Mouse (Mus musculus) embryonic facial prominence, embryonic 15.5 days (tissue): ENCODE measurements around the gene 4930469K13Rik. TPM values are rescaled to one million over a fixed set of nuclear protein-coding genes. Genes with fewer than 3 reads are reported as not detected.
"Not testable (repeated sequence)": the region's sequence is repeated elsewhere in the genome, so short reads cannot be mapped to it uniquely, and the experiment has no call there.

ENCODE experiments used
- ATAC-seq: fragments of 200-750 bp; cut with Nextera tagmentation; 2 replicates; pipeline ENCODE4 v1.8.0; 2017; ENCODE audit warnings: low read depth, moderate TSS enrichment; ENCODE audit not compliant: insufficient number of reproducible peaks, low FRiP score, low TSS enrichment
- H3K27ac ChIP-seq: fragments of 300-500 bp; sonication (generic); replicated peaks from 2 replicates; pipeline ENCODE4 v1.5.1; 2015; ENCODE audit warnings: mild to moderate bottlenecking, inconsistent platforms
- H3K27me3 ChIP-seq: fragments of 300-500 bp; sonication (generic); 2 replicates; pipeline ENCODE4 v1.6.1; 2015; ENCODE audit warnings: inconsistent platforms
- H3K36me3 ChIP-seq: fragments of 300-500 bp; sonication (generic); 2 replicates; pipeline ENCODE4 v1.6.1; 2015; ENCODE audit warnings: mild to moderate bottlenecking, inconsistent platforms
- H3K4me1 ChIP-seq: fragments of 300-500 bp; sonication (generic); 2 replicates; pipeline ENCODE4 v1.6.1; 2015; ENCODE audit warnings: inconsistent platforms
- H3K4me2 ChIP-seq: fragments of 300-500 bp; sonication (generic); replicated peaks from 2 replicates; pipeline ENCODE4 v1.6.1; 2015; ENCODE audit warnings: mild to moderate bottlenecking, inconsistent platforms
- H3K4me3 ChIP-seq: fragments of 300-500 bp; sonication (generic); replicated peaks from 2 replicates; pipeline ENCODE4 v1.5.1; 2015; ENCODE audit warnings: mild to moderate bottlenecking, inconsistent platforms
- H3K9ac ChIP-seq: fragments of 300-500 bp; sonication (generic); 2 replicates; pipeline ENCODE4 v1.6.1; 2015; ENCODE audit warnings: inconsistent platforms
- H3K9me3 ChIP-seq: fragments of 300-500 bp; sonication (generic); replicated peaks from 2 replicates; pipeline ENCODE4 v1.6.1; 2016; ENCODE audit warnings: inconsistent platforms
- WGBS: fragments of 180-500 bp; shearing (Covaris S2); methylation state at CpG from one replicate; pipeline ENCODE4 v1.1.7; 2015; 5-methylcytosine and 5-hydroxymethylcytosine counted together
- polyA plus RNA-seq: library from polyadenylated mRNA; unstranded; fragments of >200 nt; fragmentation: Nextera tagmentation; extraction: Ambion mirVana; gene quantifications from 2 replicates; pipeline ENCODE4 v1.2.1, GENCODE M21; 2015

4930469K13Rik gene
- polyA plus RNA-seq, result 1.4 and 1.5 TPM in 2 replicates

DNA sequence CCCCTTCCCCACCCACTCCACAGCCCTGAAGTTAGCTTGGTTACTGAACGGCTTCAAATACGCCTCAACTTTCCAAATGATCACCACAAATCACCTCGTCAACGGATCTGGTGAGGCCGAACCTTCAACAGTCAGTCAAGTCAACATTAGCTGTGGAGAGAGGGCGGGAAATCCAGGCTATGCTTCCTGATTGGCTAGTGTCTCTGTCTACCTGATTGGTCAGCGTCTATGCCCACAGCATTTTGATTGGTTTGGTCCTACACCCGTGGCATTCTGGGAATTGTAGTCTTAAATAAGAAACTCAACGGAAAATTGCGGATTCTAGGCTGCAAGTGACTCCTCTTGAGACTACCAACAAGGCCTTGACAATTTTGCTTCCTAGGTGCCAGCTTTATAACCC is at the start of gene 4930469K13Rik:
4930469K13Rik (minus strand) TSS at position 133 of the 400 bp plus-strand sequence.
- no peak for ATAC-seq
- 89% methylated on average over 10 of the region's 10 CpGs for WGBS
- Histone ChIP-seq H3K9ac (no peak within 1 kb of the TSS), H3K36me3 (no peaks in the 10 kb centered on the region), H3K4me2 (no peak within 1 kb of the TSS), H3K9me3 (no peaks in the 10 kb centered on the region), H3K4me3 (no peak within 1 kb of the TSS), H3K27ac (no peak within 1 kb of the TSS), H3K4me1 (no peaks in the 10 kb centered on the region), H3K27me3 (no peaks in the 10 kb centered on the region)

DNA sequence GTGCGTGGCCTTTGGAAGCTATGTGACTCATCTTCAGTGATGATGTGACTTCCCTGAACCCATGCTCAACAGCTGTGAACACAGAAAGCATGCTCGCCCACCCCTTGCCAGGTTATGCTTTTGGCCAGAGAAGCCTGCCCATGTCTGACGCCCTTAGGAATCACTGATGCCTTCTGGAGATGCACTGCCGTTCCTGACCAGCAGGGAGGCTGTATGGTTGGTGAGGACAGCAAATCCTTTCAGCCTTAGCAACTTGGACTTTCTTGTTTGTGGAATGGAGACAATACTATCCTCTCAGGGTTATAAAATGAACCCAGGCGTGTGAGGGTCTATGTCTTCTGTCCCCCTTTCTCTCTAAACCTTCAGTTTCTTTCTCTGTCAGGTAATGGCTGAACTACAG is 48.6 kb upstream of the 4930469K13Rik start:
- H3K4me2 ChIP-seq, result no peak overlapping the region
- 78% methylated on average over 5 of the region's 5 CpGs for WGBS

DNA sequence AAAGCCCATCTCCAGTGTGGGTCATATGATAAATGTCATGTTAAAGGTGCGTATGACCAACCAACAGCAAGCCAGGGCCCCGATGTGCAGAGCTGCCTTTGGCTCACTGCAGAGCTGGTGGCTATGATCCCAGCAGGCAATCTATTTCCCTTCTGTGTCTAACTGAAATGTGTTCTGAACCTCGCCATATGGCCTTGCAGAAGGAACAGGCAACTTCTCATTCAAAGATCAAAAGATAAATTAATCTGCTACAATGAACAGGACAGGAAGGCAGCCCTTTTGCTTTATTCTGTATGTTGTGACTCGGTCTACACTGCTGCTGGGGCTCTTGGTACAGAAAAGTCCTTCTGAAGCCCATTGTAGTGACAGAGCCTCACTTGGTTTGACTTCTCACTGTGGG is 46.1 kb upstream of the 4930469K13Rik start:
- no peak overlapping the region for H3K9ac ChIP-seq
- no peaks in the 10 kb centered on the region for H3K4me1 ChIP-seq
- no peaks in the 10 kb centered on the region for H3K9me3 ChIP-seq
- H3K4me3 ChIP-seq, result no peak overlapping the region
- H3K27me3 ChIP-seq, result no peaks in the 10 kb centered on the region
- ATAC-seq, result no peak
- no peak overlapping the region for H3K4me2 ChIP-seq
- WGBS, result 67% methylated on average over 4 of the region's 4 CpGs
- no peak overlapping the region for H3K27ac ChIP-seq
- H3K36me3 ChIP-seq, result no peaks in the 10 kb centered on the region

More for the DNA sequence above, 48.6 kb upstream of the 4930469K13Rik start:
- Histone ChIP-seq H3K36me3 (no peaks in the 10 kb centered on the region), H3K9me3 (no peaks in the 10 kb centered on the region), H3K4me3 (no peak overlapping the region), H3K27ac (no peak overlapping the region), H3K9ac (no peak overlapping the region), H3K27me3 (no peaks in the 10 kb centered on the region), H3K4me1 (no peaks in the 10 kb centered on the region)
- no peak for ATAC-seq

DNA sequence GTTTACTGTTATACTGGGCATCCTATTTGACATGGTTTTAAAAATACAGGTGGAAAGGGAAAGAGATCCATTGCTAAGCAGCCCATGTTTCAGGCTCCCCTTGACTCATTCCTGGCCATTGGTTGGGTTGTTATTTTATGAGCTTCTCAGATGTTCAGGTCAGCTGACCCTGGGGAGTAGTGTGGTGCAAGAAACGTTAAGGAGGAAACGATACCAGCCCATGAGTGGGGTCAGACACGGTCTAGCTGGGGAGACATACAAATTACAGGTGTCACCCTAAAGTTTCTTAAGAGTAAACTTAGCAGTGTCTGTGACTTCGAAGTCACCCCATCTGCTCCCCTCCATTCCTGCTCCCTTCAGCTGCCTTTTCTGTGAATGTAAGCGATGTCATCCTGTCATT is 45.6 kb upstream of the 4930469K13Rik start:
- 78% methylated on average over 5 of the region's 5 CpGs for WGBS
- no peak for ATAC-seq
- Histone ChIP-seq H3K36me3 (no peaks in the 10 kb centered on the region), H3K9me3 (no peaks in the 10 kb centered on the region), H3K4me3 (no peak overlapping the region), H3K9ac (no peak overlapping the region), H3K27me3 (no peaks in the 10 kb centered on the region), H3K4me1 (no peaks in the 10 kb centered on the region), H3K4me2 (no peak overlapping the region), H3K27ac (no peak overlapping the region)

DNA sequence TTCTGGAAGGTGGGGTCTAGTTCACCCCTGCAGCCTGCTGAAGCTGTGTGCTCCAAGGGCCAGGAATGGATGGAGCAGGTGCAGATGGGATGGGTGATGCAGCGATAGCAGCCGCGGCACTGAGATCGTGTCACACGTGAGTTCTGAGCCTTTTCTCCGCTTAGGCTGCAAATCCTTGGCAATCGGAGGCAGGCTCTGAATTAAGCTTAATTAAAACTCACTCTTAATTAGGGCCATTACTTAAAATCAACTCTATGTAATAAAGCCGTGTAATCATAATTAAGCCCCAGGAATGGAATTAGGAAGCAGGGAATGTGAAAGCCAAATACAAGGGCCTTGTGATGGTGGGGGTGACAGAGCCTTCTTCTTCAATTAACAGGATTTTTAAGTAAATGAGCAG is 40.9 kb upstream of the 4930469K13Rik start:
- Histone ChIP-seq H3K9ac (no peak overlapping the region), H3K4me3 (no peak overlapping the region), H3K4me2 (no peak overlapping the region), H3K9me3 (no peaks in the 10 kb centered on the region), H3K27ac (no peak overlapping the region), H3K27me3 (no peaks in the 10 kb centered on the region), H3K4me1 (no peaks in the 10 kb centered on the region), H3K36me3 (no peaks in the 10 kb centered on the region)
- WGBS, result 86% methylated on average over 8 of the region's 8 CpGs
- ATAC-seq, result no peak

DNA sequence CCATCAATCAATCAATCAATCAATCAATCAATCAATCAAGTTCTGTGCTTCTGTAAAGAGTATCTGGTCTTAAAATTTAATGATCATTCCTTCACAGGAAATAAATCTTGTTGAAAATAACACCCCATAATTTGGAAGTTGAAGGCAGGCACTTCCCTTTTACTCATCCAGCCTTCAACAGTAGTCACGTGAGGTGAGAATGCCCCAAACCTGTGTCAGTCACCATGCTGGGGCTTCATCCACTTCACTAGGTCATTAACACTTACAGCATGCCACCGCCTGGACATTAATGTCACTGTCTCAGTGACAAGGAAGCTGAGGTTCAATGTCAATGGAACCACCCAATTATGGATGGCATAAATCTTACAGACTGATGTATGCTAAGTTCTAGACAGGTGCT is 30.1 kb upstream of the 4930469K13Rik start:
- Histone ChIP-seq H3K27ac (no peak overlapping the region), H3K9ac (no peak overlapping the region), H3K4me1 (peaks cover 6% of the 10 kb centered on the region; the same call in 1 of the 2 replicates), H3K27me3 (no peaks in the 10 kb centered on the region), H3K4me2 (no peak overlapping the region), H3K4me3 (no peak overlapping the region), H3K36me3 (no peaks in the 10 kb centered on the region), H3K9me3 (no peaks in the 10 kb centered on the region)
- WGBS, result 86% methylated on average over 2 of the region's 2 CpGs
- ATAC-seq, result no peak

DNA sequence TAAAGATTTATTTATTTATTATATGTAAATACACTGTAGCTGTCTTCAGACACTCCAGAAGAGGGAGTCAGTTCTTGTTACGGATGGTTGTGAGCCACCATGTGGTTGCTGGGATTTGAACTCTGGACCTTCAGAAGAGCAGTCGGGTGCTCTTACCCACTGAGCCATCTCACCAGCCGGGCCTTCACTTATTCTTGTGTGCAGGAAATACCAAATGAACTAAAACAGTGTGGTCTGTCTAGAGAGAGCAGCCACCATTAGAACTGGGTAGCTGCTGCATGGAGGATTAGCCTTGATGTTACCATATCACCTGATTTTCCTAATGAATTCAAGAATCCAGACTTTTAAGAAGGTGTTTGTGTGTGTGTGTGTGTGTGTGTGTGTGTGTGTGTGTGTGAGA is 27.4 kb upstream of the 4930469K13Rik start:
- not testable (repeated sequence) for H3K27ac ChIP-seq, H3K9me3 ChIP-seq, H3K9ac ChIP-seq, H3K4me1 ChIP-seq, ATAC-seq, H3K27me3 ChIP-seq, H3K4me3 ChIP-seq, H3K4me2 ChIP-seq, H3K36me3 ChIP-seq
- WGBS, result 72% methylated on average over 3 of the region's 3 CpGs

DNA sequence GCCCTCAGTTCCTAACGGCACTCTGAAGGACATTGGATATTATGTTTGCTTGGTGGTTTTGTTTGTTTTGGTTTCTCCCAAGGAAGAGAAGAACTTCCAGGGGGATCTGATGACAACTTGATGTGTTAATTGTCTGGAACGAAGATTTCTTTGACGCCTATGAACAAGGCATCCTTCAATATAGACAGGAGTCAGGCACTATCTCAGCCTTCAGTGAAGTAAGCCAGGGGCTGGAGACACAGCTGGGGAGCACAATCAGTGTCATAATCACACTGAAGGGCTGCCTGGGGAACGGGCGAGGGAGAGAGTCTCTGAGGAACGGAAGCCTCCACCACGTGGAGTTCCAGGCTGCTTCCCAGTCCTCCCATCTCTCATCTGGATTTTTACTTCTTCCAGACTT is 26.5 kb upstream of the 4930469K13Rik start:
- H3K27me3 ChIP-seq, result peaks cover 3% of the 10 kb centered on the region; the same call in 1 of the 2 replicates
- no peak overlapping the region for H3K4me3 ChIP-seq
- no peak overlapping the region for H3K27ac ChIP-seq
- no peak overlapping the region for H3K4me2 ChIP-seq
- H3K9me3 ChIP-seq, result no peaks in the 10 kb centered on the region
- WGBS, result 24% methylated on average over 7 of the region's 7 CpGs
- no peaks in the 10 kb centered on the region for H3K36me3 ChIP-seq
- H3K4me1 ChIP-seq, result peaks cover 6% of the 10 kb centered on the region; the same call in 1 of the 2 replicates
- H3K9ac ChIP-seq, result no peak overlapping the region
- no peak for ATAC-seq

DNA sequence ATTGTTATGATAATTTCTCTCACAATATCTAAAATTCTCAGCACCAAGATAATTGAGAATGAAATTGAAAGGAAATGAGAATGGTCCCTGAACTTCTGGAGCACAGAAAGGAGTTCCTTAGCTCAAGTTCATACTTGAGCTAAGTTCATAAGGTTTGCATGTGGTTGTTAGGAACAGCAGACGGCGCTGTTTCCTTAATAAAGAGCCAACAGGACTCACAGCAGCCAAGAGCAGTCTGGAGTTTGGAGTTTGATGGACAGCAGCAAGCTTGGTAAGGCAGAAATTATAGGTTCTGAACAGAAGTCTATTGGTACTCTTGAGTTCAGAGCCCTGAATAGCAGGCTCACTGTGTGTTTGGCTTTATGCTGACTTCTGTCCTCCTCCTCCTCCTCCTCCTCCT is 24.8 kb upstream of the 4930469K13Rik start:
- ATAC-seq, result no peak
- H3K27ac ChIP-seq, result no peak overlapping the region
- no peaks in the 10 kb centered on the region for H3K36me3 ChIP-seq
- WGBS, result 5% methylated on average over 2 of the region's 2 CpGs
- no peak overlapping the region for H3K4me2 ChIP-seq
- peaks cover 3% of the 10 kb centered on the region; the same call in 1 of the 2 replicates for H3K27me3 ChIP-seq
- no peak overlapping the region for H3K4me3 ChIP-seq
- no peak overlapping the region for H3K9ac ChIP-seq
- peaks cover 9% of the 10 kb centered on the region; the same call in 1 of the 2 replicates for H3K4me1 ChIP-seq
- H3K9me3 ChIP-seq, result no peaks in the 10 kb centered on the region

DNA sequence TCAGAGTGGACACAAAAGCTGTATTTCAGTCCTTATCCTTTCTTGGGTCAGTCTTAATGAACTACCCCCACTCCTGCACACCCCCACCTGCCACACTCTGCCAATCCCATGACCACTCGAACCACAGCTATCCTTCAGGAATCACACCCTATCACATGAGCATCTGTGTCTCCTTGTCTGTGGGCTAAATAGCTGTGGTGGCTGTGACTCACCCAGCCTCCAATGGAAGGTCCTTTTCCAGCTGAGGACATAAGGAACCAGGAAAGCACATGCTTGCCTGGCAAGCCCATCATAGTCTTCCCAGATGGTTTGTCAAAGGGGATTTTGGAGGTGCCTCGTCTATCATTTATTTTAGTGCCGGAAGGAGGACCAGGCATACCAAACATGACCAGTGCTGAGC is 20.0 kb upstream of the 4930469K13Rik start:
- no peak overlapping the region for H3K27ac ChIP-seq
- no peak overlapping the region for H3K4me2 ChIP-seq
- 0 out of 2 replicates have a peak, but pooled peaks cover 3% of the 10 kb centered on the region for H3K4me1 ChIP-seq
- H3K4me3 ChIP-seq, result no peak overlapping the region
- 60% methylated on average over 3 of the region's 3 CpGs for WGBS
- no peaks in the 10 kb centered on the region for H3K9me3 ChIP-seq
- ATAC-seq, result no peak
- H3K36me3 ChIP-seq, result no peaks in the 10 kb centered on the region
- peaks cover 3% of the 10 kb centered on the region; the same call in 1 of the 2 replicates for H3K27me3 ChIP-seq
- no peak overlapping the region for H3K9ac ChIP-seq

DNA sequence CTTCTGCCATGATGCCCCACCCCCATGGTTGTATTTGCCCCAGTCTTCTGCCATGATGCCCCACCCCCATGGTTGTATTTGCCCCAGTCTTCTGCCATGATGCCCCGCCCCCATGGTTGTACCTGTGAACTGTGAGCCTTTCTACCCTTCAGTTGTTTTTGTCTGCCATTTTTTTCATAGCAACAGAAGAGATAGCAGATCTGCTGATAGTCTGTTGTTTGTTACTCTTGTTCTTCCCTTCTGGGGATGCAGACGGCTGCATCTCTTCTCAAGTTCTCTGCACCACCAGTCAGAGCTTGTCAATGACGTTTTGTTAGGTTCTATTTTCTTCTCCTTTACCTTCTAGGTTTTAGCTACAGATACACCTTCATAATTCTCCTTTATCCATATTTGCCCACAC is 19.2 kb upstream of the 4930469K13Rik start:
- Histone ChIP-seq H3K9me3 (no peaks in the 10 kb centered on the region), H3K36me3 (no peaks in the 10 kb centered on the region), H3K4me3 (no peak overlapping the region), H3K4me2 (no peak overlapping the region), H3K9ac (no peak overlapping the region), H3K4me1 (0 out of 2 replicates have a peak, but pooled peaks cover 8% of the 10 kb centered on the region), H3K27ac (no peak overlapping the region), H3K27me3 (peaks cover under 1% of the 10 kb centered on the region; the same call in 1 of the 2 replicates)
- WGBS, result 82% methylated on average over 3 of the region's 3 CpGs
- ATAC-seq, result no peak

DNA sequence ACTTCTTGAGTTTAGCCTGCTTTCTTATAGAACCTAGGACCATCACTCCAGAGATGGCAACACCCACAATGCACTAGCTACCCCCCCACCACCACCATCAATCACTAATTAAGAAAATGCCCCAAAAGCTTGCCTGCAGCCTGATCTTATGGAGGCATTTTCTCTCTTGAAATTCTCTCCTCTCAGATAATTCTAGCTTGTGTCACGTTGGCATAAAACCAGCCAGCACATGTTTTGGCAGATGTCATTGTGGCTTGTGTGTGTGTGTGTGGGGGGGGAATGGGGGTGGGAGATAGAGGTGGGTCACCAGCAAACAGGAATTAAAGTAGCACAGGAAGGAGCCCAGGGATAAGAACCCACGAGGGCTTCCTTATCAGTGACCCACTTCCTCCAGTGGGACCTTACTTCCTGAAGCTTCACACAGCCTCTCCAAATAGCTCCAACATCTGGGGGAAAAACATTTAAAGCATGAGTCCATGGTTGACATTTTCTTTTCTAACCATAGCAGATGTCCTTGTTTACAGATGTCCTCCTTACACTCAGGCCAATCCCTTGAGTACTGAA is 18.3 kb upstream of the 4930469K13Rik start:
- no peak for ATAC-seq
- no peak overlapping the region for H3K4me3 ChIP-seq
- H3K27ac ChIP-seq, result no peak overlapping the region
- H3K4me2 ChIP-seq, result no peak overlapping the region
- no peaks in the 10 kb centered on the region for H3K9me3 ChIP-seq
- H3K27me3 ChIP-seq, result no peaks in the 10 kb centered on the region
- WGBS, result 33% methylated on average over 2 of the region's 2 CpGs
- H3K36me3 ChIP-seq, result no peaks in the 10 kb centered on the region
- 0 out of 2 replicates have a peak, but pooled peaks cover 8% of the 10 kb centered on the region for H3K4me1 ChIP-seq
- H3K9ac ChIP-seq, result no peak overlapping the region
